ENCODE assay signal across 20 mouse cellular contexts in genomic region chr15:86944529-86944928, GRCm38 (mm10).
"Had no signal": no experiment of that assay in that cellular context is flagged by ENCODE, and none has a peak within 500 bp of the region (broad histone marks: within the 10 kb centered on the region; RNA-seq: fewer than 3 reads in every experiment).

No protein-coding gene starts in this region.

- H3K36me3 ChIP-seq: hindbrain, embryonic 15.5 days; liver, embryonic 15.5 days; lung, embryonic 15.5 days; midbrain, embryonic 10.5 days; midbrain, embryonic 13.5 days; neural tube, embryonic 13.5 days had no signal

- H3K9ac ChIP-seq: hindbrain, embryonic 15.5 days; liver, embryonic 15.5 days; lung, embryonic 15.5 days; midbrain, embryonic 13.5 days; neural tube, embryonic 13.5 days had no signal

- H3K4me2 ChIP-seq: hindbrain, embryonic 15.5 days; liver, embryonic 11.5 days; liver, embryonic 15.5 days; lung, embryonic 15.5 days; midbrain, embryonic 13.5 days; neural tube, embryonic 13.5 days had no signal

- H3K27ac ChIP-seq: hindbrain, embryonic 15.5 days; left cerebral cortex, adult 2 months; liver, embryonic 15.5 days; lung, embryonic 15.5 days; midbrain, embryonic 10.5 days; midbrain, embryonic 13.5 days; neural tube, embryonic 13.5 days had no signal

- H3K27me3 ChIP-seq: hindbrain, embryonic 15.5 days; liver, embryonic 15.5 days; lung, embryonic 15.5 days; megakaryocyte, embryonic 14.5 days; midbrain, embryonic 13.5 days; neural tube, embryonic 13.5 days had no signal

- H3K9me3 ChIP-seq: hindbrain, embryonic 15.5 days; liver, embryonic 15.5 days; lung, embryonic 15.5 days; midbrain, embryonic 10.5 days; midbrain, embryonic 13.5 days; neural tube, embryonic 13.5 days had no signal

- H3K4me1 ChIP-seq: liver, embryonic 15.5 days; lung, embryonic 15.5 days; midbrain, embryonic 13.5 days had no signal

- ATAC-seq: midbrain, embryonic 13.5 days; midbrain, embryonic 16.5 days had no signal

- DNase-seq: kidney, adult 11 months; layer of hippocampus, postnatal 36 days; lung, adult 18-20 months; lung, postnatal 10 days; lung, postnatal 36 days; retina, postnatal 1 day; right cerebral cortex, postnatal 25 days; spleen, adult 18-20 months; thymus, postnatal 25 days had no signal

- H3K4me3 ChIP-seq: hindbrain, embryonic 15.5 days; left cerebral cortex, adult 2 months; liver, embryonic 15.5 days; lung, embryonic 15.5 days; megakaryocyte, embryonic 14.5 days; midbrain, embryonic 10.5 days; midbrain, embryonic 13.5 days; myocyte; neural tube, embryonic 13.5 days had no signal
